Mouse (Mus musculus): Measurements from ENCODE around the gene Zscan2. TPM values are rescaled to one million over a fixed set of nuclear protein-coding genes. Genes with fewer than 3 reads are reported as not detected.

The Zscan2 gene
- polyA plus RNA-seq, 1 experiment from 2014 or later, result 1.4 TPM

DNA sequence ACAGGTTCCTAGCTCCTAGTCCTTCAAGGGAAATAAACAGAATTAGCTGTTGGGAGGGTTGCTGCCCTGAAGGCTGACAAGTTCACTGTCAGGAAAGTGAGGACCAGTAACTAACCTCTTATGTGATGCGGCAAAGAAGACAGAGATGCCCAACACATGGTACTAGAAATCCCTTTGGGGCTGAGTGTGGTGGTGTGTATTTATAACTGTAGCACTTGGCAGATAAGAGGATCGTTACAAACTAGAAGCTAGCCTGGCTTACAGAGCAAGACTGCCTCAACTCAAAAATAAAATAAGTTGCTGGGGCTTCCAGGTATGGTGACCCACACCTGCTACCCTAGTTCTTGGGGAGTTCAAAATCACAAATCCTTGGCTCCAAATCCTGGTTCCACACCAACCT is 11.5 kb upstream of the Zscan2 start:
- 70% methylated on average over 2 of the region's 2 CpGs for WGBS
- Histone ChIP-seq H3K27ac (ENCODE audit: low read depth, low read length) (no peak overlapping the region), H3K4me1 (replicated peaks; ENCODE audit: control insufficient read depth, insufficient read depth, low read length) (no peaks in the 10 kb centered on the region), H3K27me3 (replicated peaks; ENCODE audit: control insufficient read depth, insufficient read depth, low read length) (no peaks in the 10 kb centered on the region), H3K9me3 (ENCODE audit: control insufficient read depth, low read length) (no peaks in the 10 kb centered on the region), H3K9ac (ENCODE audit: low read depth, low read length) (no peak overlapping the region), H3K36me3 (ENCODE audit: control insufficient read depth, insufficient read depth, low read length) (no peaks in the 10 kb centered on the region), H3K4me2 (no peak overlapping the region), H3K4me3 (ENCODE audit: low read depth, low read length) (no peak overlapping the region)
- no peak for DNase-seq (ENCODE audit: low spot score)
- ATAC-seq (replicated peaks; ENCODE audit: low FRiP score), result no peak

DNA sequence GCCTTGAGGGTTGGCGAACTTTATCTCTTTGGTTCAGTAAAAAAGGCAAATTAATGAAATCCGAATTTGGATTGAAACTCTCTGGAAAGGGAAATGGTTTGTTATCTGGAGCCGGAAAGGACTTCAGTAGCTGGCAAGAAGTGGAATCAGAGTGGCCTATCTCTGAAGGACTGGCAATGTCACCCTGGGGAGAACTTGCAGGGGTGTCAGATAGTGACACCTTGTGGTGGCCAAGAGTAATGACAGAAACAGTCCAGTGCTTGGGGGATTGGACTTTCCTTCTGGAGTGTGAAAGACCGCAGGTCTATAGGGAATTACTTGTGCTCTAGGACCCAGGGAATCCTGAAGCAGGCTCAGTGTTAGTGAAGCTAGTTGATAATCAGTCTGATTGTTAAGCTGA is 11.0 kb upstream of the Zscan2 start:
- WGBS, result 30% methylated on average over 4 of the region's 4 CpGs

DNA sequence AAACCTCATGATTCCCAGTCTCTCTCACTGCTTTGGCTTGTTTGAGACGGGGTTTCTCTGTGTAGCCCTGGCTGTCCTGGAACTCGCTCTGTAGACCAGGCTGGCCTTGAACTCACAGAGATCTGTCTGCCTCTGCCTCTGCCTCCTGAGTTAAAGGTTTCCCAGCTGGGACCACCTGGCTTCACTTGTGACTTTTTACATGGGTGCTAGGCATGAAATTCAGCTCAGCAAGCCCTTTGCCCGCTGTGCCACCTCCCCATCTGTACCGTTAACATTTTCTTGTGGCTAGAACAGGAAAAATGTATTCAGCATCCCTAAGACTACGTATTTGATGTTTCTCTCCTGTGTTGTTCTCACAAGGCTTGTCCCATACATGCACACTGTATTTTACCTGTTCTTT is 10.2 kb upstream of the Zscan2 start:
- Histone ChIP-seq H3K36me3 (ENCODE audit: control insufficient read depth, insufficient read depth, low read length) (no peaks in the 10 kb centered on the region), H3K9ac (ENCODE audit: low read depth, low read length) (no peak overlapping the region), H3K4me2 (no peak overlapping the region), H3K4me1 (replicated peaks; ENCODE audit: control insufficient read depth, insufficient read depth, low read length) (no peaks in the 10 kb centered on the region), H3K4me3 (ENCODE audit: low read depth, low read length) (no peak overlapping the region), H3K9me3 (ENCODE audit: control insufficient read depth, low read length) (no peaks in the 10 kb centered on the region), H3K27ac (ENCODE audit: low read depth, low read length) (no peak overlapping the region), H3K27me3 (replicated peaks; ENCODE audit: control insufficient read depth, insufficient read depth, low read length) (no peaks in the 10 kb centered on the region)
- ATAC-seq (replicated peaks; ENCODE audit: low FRiP score), result no peak
- DNase-seq (ENCODE audit: low spot score), result no peak
- WGBS, result 78% methylated on average over 5 of the region's 5 CpGs

More for the DNA sequence above, 11.0 kb upstream of the Zscan2 start:
- Histone ChIP-seq H3K4me3 (ENCODE audit: low read depth, low read length) (no peak overlapping the region), H3K9ac (ENCODE audit: low read depth, low read length) (no peak overlapping the region), H3K36me3 (ENCODE audit: control insufficient read depth, insufficient read depth, low read length) (no peaks in the 10 kb centered on the region), H3K4me2 (no peak overlapping the region), H3K9me3 (ENCODE audit: control insufficient read depth, low read length) (no peaks in the 10 kb centered on the region), H3K27ac (ENCODE audit: low read depth, low read length) (no peak overlapping the region), H3K27me3 (replicated peaks; ENCODE audit: control insufficient read depth, insufficient read depth, low read length) (no peaks in the 10 kb centered on the region), H3K4me1 (replicated peaks; ENCODE audit: control insufficient read depth, insufficient read depth, low read length) (no peaks in the 10 kb centered on the region)
- DNase-seq (ENCODE audit: low spot score), result no peak
- ATAC-seq (replicated peaks; ENCODE audit: low FRiP score), result peak; percentile 34; the same call in 1 of the 2 replicates

DNA sequence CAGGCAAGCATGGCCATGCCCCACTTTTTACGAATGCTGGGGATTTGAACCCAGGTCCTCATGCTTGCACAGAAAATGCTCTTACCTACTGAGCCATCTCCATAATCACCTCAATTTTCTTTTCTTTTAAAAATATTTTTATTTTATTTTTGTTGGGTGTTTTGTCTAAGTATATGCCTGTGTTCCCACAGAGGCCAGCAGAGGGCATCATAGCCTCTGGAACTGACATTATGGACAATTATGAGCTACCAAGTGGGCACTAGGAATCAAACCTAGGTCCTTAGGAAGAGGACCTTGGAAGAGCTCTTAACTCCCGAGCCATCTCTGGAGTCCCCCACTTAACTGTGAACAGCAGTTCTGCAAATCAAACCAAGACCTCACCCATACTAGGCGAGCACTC is 7.5 kb upstream of the Zscan2 start:
- no peaks in the 10 kb centered on the region for H3K9me3 ChIP-seq (ENCODE audit: control insufficient read depth, low read length)
- no peak overlapping the region for H3K4me2 ChIP-seq
- H3K4me3 ChIP-seq (ENCODE audit: low read depth, low read length), result no peak overlapping the region
- no peak overlapping the region for H3K27ac ChIP-seq (ENCODE audit: low read depth, low read length)
- H3K36me3 ChIP-seq (ENCODE audit: control insufficient read depth, insufficient read depth, low read length), result no peaks in the 10 kb centered on the region
- 86% methylated on average over 3 of the region's 3 CpGs for WGBS
- H3K4me1 ChIP-seq (replicated peaks; ENCODE audit: control insufficient read depth, insufficient read depth, low read length), result no peaks in the 10 kb centered on the region
- no peak for DNase-seq (ENCODE audit: low spot score)
- no peak for ATAC-seq (replicated peaks; ENCODE audit: low FRiP score)
- no peaks in the 10 kb centered on the region for H3K27me3 ChIP-seq (replicated peaks; ENCODE audit: control insufficient read depth, insufficient read depth, low read length)
- no peak overlapping the region for H3K9ac ChIP-seq (ENCODE audit: low read depth, low read length)

DNA sequence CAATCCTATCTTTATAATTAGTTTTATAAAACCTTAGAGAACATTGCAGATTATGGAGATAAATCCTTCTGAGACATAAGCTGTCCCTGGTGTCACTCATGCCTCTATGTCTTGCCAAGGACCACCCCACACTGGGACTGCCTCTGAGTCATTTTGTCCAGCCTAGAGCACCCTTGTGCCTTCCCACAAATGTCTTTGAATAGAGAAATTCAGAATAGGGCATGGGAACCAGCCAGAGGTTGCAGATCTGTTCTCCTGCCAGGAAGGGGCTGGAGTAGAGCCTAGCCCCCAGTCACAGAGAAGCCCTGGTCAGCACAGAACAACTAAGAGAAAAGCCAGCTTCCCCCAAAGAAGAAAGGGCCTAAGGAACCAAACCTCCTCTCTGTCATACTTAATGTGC is 5.4 kb upstream of the Zscan2 start:
- Histone ChIP-seq H3K27ac (ENCODE audit: low read depth, low read length) (no peak overlapping the region), H3K4me1 (replicated peaks; ENCODE audit: control insufficient read depth, insufficient read depth, low read length) (0 out of 2 replicates have a peak, but pooled peaks cover 2% of the 10 kb centered on the region), H3K27me3 (replicated peaks; ENCODE audit: control insufficient read depth, insufficient read depth, low read length) (no peaks in the 10 kb centered on the region), H3K9me3 (ENCODE audit: control insufficient read depth, low read length) (no peaks in the 10 kb centered on the region), H3K9ac (ENCODE audit: low read depth, low read length) (no peak overlapping the region), H3K36me3 (ENCODE audit: control insufficient read depth, insufficient read depth, low read length) (no peaks in the 10 kb centered on the region), H3K4me2 (no peak overlapping the region), H3K4me3 (ENCODE audit: low read depth, low read length) (no peak overlapping the region)
- DNase-seq (ENCODE audit: low spot score) (no peak), ATAC-seq (replicated peaks; ENCODE audit: low FRiP score) (no peak)

DNA sequence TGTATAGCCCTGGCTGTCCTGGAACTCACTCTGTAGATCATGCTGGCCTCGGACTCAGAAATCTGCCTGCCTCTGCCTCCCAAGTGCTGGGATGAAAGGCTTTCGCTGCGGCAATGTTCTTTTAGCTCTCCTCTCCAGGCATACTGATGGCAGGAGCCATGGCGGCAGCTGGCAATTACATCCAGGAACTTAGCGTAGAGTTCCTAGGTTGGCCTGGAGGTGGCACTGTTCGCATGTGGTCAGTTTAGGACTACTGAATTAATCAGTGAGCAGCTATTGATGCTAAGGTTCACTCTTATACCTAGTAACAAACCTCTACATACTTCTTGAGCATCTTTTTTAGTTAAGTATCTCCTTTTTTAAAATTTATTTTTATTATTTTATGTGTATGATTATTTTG is 3.5 kb upstream of the Zscan2 start:
- H3K9ac ChIP-seq (ENCODE audit: low read depth, low read length), result no peak overlapping the region
- H3K4me1 ChIP-seq (replicated peaks; ENCODE audit: control insufficient read depth, insufficient read depth, low read length), result peaks cover 12% of the 10 kb centered on the region
- H3K4me2 ChIP-seq, result no peak overlapping the region
- no peaks in the 10 kb centered on the region for H3K36me3 ChIP-seq (ENCODE audit: control insufficient read depth, insufficient read depth, low read length)
- ATAC-seq (replicated peaks; ENCODE audit: low FRiP score), result 0 out of 2 replicates have a peak, but pooled peaks have one; percentile 31
- H3K4me3 ChIP-seq (ENCODE audit: low read depth, low read length), result no peak overlapping the region
- WGBS, result 18% methylated on average over 6 of the region's 6 CpGs
- H3K27me3 ChIP-seq (replicated peaks; ENCODE audit: control insufficient read depth, insufficient read depth, low read length), result no peaks in the 10 kb centered on the region
- no peak overlapping the region for H3K27ac ChIP-seq (ENCODE audit: low read depth, low read length)
- peak; percentile 65 for DNase-seq (ENCODE audit: low spot score)
- H3K9me3 ChIP-seq (ENCODE audit: control insufficient read depth, low read length), result no peaks in the 10 kb centered on the region

DNA sequence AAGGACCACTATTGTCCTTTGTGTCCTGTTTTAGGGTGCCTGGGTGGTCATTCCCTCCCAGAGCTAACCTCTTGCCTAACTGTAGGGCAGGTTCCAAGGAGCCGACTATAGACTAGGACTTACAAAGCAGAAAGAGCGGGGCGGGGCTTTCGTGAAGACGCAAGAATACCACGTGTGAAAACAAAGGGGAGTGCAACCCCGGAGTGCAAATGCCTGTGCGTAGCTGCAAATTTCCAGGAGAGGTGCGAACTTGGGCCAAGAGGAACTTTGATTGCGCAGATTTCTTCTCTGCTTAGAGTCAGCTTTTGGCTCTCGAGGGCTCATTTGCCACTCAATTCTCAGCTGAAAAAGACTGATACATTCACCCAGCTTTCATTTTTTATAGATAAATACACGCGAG is 493 bp upstream of the Zscan2 start:
- H3K36me3 ChIP-seq (ENCODE audit: control insufficient read depth, insufficient read depth, low read length), result no peaks in the 10 kb centered on the region
- peaks cover 22% of the 10 kb centered on the region for H3K4me1 ChIP-seq (replicated peaks; ENCODE audit: control insufficient read depth, insufficient read depth, low read length)
- H3K9me3 ChIP-seq (ENCODE audit: control insufficient read depth, low read length), result no peaks in the 10 kb centered on the region
- H3K27me3 ChIP-seq (replicated peaks; ENCODE audit: control insufficient read depth, insufficient read depth, low read length), result no peaks in the 10 kb centered on the region
- ATAC-seq (replicated peaks; ENCODE audit: low FRiP score), result peak; percentile 55
- peak overlapping the region; percentile 42; the same call in 1 of the 2 replicates for H3K9ac ChIP-seq (ENCODE audit: low read depth, low read length)
- under 1% methylated on average over 13 of the region's 13 CpGs for WGBS
- peak; percentile 62 for DNase-seq (ENCODE audit: low spot score)
- no peak overlapping the region for H3K27ac ChIP-seq (ENCODE audit: low read depth, low read length)
- H3K4me2 ChIP-seq, result peak overlapping the region; percentile 95
- H3K4me3 ChIP-seq (ENCODE audit: low read depth, low read length), result peak overlapping the region; percentile 91

DNA sequence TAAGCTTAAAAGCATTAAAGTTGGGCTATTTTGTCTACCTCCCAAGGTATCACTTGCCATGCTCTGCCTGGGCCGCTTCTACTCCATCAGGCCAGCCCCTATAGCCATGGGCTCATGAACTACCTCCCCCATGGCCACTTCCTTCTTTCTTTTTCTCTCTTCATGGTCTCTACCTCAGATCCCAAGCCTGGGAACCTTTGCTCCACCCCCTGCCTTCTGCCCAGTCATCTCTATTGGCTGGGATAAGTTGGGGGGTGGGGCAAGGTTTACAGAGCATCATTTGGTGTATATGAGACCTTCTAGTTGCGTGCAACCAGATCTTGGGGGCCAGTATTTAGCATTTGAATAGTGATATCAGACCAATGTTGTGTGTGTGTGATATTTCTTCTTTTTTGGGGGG is 1.8 kb downstream of the Zscan2 start:
- Histone ChIP-seq H3K36me3 (ENCODE audit: control insufficient read depth, insufficient read depth, low read length) (peaks cover 2% of the 10 kb centered on the region; the same call in 1 of the 2 replicates), H3K27ac (ENCODE audit: low read depth, low read length) (no peak overlapping the region), H3K9me3 (ENCODE audit: control insufficient read depth, low read length) (no peaks in the 10 kb centered on the region), H3K4me2 (no peak overlapping the region), H3K4me3 (ENCODE audit: low read depth, low read length) (no peak overlapping the region), H3K9ac (ENCODE audit: low read depth, low read length) (no peak overlapping the region), H3K4me1 (replicated peaks; ENCODE audit: control insufficient read depth, insufficient read depth, low read length) (peaks cover 32% of the 10 kb centered on the region), H3K27me3 (replicated peaks; ENCODE audit: control insufficient read depth, insufficient read depth, low read length) (no peaks in the 10 kb centered on the region)
- 72% methylated on average over 2 of the region's 2 CpGs for WGBS
- DNase-seq (ENCODE audit: low spot score), result no peak
- ATAC-seq (replicated peaks; ENCODE audit: low FRiP score), result no peak

DNA sequence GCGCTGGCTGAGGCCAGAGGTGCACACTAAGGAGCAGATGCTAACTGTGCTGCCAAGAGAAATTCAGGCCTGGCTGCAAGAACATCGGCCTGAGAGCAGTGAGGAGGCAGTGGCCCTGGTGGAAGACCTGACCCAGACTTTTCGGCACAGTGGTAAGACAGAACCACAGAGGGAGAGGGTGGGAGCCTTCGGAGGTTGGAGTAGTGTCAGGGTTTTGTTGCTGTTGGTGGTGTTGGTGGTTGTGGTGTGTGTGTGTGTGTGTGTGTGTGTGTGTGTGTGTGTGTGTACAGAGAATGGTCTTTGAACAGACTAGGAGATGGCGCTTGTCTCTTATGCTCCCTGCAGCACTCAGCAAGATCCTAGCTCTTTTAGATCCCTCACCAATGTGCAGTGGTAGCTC is 2.8 kb downstream of the Zscan2 start:
- DNase-seq (ENCODE audit: low spot score) (no peak), ATAC-seq (replicated peaks; ENCODE audit: low FRiP score) (no peak)
- Histone ChIP-seq H3K36me3 (ENCODE audit: control insufficient read depth, insufficient read depth, low read length) (peaks cover 8% of the 10 kb centered on the region), H3K4me3 (ENCODE audit: low read depth, low read length) (no peak overlapping the region), H3K4me1 (replicated peaks; ENCODE audit: control insufficient read depth, insufficient read depth, low read length) (peaks cover 32% of the 10 kb centered on the region), H3K27me3 (replicated peaks; ENCODE audit: control insufficient read depth, insufficient read depth, low read length) (no peaks in the 10 kb centered on the region), H3K4me2 (no peak overlapping the region), H3K27ac (ENCODE audit: low read depth, low read length) (no peak overlapping the region), H3K9ac (ENCODE audit: low read depth, low read length) (no peak overlapping the region), H3K9me3 (ENCODE audit: control insufficient read depth, low read length) (no peaks in the 10 kb centered on the region)
- 88% methylated on average over 5 of the region's 5 CpGs for WGBS
